Mouse (Mus musculus) layer of hippocampus, postnatal 14 days (tissue): ENCODE results near the gene Haao. TPM values are rescaled to one million over a fixed set of nuclear protein-coding genes. Genes with fewer than 3 reads are reported as not detected.

Source experiments
- DNase-seq, 2 experiments: peaks; one replicate each; pipeline ENCODE4 v3.0.0; 2021 to 2022; ENCODE audit warnings: low spot score in 2 of 2, mixed read lengths in 1 of 2
- total RNA-seq, 2 experiments: library from RNA; stranded (reverse); gene quantifications; 2 replicates each; pipeline ENCODE4 v1.2.3; 2021

Gene Haao
- total RNA-seq, 2 experiments from 2014 or later: not detected

DNA sequence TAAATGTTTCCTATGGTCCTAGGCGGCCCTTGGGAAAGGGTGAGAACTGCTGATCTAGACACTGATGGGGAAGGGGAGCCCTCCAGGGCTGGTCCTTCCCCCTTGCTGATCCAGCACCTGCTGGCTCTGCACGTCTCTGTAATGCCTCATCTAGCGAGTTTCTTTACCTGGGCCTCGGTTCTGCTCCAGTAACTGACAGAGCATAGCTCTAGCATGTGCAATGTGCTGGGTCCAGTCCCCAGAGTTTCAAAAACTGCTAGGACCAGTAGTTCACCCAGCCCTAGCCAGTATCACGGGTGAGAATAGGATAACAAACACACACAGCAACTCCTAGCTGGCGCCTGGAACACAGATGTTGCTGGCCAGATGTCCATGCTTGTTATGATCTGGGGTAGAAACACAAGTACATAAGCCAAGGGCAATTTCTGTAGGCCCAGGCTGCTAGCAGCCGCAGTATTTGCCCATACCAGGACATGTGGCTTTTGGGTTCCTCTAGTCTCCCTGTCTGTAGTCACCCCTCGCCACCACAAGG is 10.0 kb downstream of the Haao start:
- no peak for DNase-seq

- no peak for DNase-seq
Observed at GRCm38 (mm10) chr17:83836048-83836447, 11.7 kb downstream of the Haao start.

DNA sequence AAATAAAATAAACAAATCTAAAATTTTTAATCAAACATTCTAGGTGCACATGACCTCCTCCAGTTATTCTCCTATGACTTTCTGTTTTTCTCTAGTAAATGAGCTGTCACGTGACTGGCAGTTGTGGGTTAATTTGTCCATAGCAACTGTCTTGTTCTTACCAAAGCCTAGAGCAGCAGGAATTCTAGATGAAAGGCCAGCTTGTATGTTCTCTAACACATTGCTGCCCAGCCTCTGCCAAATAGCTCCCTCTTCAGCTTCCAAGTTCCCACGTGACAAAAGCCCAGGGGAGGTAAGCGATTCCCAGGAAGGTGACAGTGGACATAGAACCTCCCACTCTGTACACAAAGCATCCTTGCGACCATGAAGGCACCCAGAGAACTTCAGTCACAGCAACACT is 13.6 kb downstream of the Haao start:
- peak in 1 of 2 experiments; percentile 51 for DNase-seq

- no peak for DNase-seq
Observed at GRCm38 (mm10) chr17:83830616-83831292, 17.0 kb downstream of the Haao start.

DNA sequence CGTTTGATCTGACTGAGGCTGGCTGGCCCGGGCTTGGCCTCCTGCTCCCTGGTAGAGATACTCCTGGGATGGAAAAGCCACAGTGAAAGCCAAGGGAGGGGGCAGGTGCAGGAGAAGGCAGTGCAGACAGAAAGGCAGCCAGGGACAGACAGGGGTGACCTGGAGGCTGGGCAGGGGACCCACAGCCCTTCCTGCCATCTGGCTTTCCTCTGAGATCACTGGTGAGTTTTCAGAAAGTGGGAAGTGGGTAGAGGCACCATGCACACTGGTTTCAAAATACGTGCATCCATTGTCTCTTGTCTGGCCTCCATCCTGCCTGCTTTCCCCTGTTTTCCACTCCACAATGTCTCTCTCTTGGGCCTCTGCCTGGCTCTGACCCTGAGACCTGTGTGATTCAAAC is 18.4 kb downstream of the Haao start:
- DNase-seq: no peak

GRCm38 (mm10) chr17:83823835-83824234 is 23.9 kb downstream of the Haao start:
- DNase-seq: no peak

- DNase-seq: no peak
Observed at GRCm38 (mm10) chr17:83821876-83822275, 25.9 kb downstream of the Haao start.

DNA sequence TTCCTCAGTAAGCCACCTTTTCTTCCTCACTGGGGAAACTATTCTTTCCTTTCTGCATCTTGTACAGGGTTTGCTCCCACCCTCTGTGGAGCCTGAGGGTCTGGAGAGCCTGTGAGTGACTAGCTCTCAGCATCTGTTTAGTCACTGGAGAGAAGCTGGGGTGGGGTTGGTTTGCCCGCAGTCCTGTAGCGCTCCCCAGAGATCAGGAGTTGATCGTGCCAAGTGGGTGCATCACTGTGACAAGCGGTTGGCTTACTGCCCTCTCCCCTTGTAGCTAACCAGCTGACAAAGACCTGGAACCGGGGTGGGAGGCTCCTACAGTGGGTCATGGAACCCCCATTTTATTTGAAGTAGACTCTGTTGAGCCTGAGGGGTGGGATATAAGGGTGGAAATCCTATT is 27.1 kb downstream of the Haao start:
- DNase-seq: peak in 1 of 2 experiments; percentile 33

DNA sequence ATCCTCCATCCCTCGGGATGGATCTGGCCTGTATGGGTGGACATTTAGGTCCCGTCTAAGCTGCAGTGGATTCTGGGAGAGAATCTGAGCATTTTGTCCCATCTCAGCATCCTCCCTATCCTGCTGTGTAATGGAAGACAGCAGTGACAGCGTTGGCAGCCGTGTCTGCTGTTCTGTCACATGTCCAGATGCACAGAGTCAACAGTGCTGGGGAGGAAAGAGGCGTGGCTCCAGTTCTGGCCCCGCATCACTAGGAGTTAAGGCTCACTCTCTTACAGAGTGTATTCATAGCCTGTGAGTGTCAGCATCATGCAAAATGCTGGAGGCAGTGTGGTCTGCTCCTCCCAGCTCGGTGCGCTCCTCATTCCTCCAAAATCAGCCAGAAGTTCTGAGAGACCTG is 28.3 kb downstream of the Haao start:
- DNase-seq: no peak

DNA sequence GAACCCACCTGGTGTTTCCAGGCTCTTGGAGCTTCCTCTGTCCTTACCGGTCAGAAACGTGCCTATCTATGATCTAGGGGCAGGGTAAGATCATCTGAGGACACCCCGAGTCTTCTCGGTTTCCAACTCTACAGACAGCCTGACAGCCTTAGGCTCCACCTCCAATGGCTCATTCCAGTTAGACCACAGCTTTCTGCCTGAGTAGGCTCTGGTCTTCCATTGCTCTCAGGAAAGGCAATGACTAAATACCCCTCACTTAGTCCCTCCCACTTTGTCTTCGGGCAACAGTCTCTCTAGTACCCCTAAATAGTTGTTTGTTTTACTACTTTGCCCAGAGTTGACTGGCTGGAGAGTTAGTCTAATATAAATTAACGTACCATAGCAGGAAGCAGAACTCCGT is 30.8 kb downstream of the Haao start:
- DNase-seq: no peak

GRCm38 (mm10) chr17:83813050-83813449 is 34.7 kb downstream of the Haao start:
- no peak for DNase-seq

GRCm38 (mm10) chr17:83812200-83812944 is 35.4 kb downstream of the Haao start:
- peak; percentile 59 to 77 for DNase-seq

- DNase-seq: no peak
Observed at GRCm38 (mm10) chr17:83810285-83810684, 37.5 kb downstream of the Haao start.

DNA sequence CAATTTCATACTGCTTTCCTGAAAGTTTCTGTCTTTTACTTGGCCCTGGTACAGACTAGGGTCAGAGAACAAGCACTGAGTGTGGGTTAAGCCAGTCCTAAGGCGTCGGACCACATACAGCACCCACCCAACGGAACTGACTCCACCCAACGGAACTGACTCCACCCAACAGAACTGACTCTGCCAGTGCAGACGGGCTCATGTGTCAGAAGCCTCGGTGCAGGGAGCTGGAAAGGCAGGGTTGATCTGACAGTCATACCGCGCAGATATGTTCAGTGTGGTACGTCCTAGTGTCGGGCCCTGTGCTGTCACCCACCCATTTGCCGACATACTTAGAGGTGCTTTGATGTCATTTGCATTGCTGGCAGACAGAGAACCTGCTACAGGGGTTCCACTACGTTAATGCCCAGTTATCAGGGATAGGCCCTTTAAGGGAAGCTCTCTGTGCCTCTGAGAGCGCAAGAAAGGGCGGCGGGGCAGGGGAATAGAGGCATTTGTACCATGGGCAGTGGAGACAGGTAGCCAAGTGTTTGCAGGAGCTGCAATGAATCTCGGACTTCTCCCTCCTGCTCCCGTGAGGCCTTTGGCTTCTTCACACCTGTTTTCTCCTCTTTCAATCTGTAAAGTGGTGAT is 38.5 kb downstream of the Haao start:
- DNase-seq: no peak

GRCm38 (mm10) chr17:83808476-83809098 is 39.2 kb downstream of the Haao start:
- DNase-seq: no peak

DNA sequence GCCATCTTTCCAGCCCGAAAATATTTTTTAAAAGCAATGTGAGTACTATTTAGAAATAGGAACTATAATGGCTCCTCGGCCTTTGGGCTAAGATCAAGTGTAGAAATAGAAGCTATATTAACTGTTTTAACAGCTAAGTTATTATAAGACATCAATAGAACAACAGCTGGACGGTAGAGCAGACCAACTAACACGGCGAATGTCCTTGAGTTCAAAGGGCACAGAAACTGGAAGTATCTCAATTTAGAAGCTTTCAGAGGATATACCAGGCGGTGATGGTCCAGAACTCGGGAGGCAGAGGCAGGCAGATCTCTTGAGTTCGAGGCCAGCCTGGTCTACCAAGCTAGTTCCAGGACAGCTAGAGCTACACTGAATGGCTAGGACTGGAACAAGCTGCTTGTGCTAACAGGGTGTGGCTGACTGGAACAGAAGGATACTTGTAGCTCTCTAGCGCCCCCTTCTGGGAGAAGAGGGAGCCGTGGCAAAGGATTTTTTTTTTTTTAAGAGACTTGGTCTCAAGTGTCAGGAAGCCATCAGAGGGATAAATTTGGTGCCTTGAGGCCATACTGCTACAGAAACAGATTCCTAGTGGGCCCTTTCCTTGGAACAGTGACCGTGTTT is 39.9 kb downstream of the Haao start:
- DNase-seq: peak; percentile 47 to 66

GRCm38 (mm10) chr17:83807345-83807744 is 40.4 kb downstream of the Haao start:
- DNase-seq: no peak

DNA sequence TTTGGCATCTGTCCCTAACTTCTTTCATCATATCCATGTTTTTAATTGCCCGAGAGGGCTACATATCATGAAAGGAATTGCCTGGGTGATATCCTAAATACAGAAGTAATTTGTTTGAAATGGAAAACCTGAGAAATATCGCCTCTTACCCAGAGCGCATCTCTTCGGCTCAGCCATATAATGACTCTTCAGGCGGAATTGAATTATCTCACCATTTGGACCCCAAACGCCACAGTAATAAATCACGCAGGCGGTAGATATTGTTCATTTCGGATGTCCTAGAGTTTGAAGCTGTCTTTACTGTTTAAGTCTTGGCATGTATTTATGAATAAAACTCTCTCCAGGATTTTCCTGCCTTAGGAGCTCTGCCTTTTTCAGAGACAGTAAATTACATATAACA is 42.7 kb downstream of the Haao start:
- DNase-seq: no peak

GRCm38 (mm10) chr17:83803987-83804386 is 43.8 kb downstream of the Haao start:
- DNase-seq: no peak

GRCm38 (mm10) chr17:83799506-83800050 is 48.2 kb downstream of the Haao start:
- DNase-seq: no peak

- DNase-seq: no peak
Observed at GRCm38 (mm10) chr17:83795121-83795520, 52.6 kb downstream of the Haao start.
